Mouse (Mus musculus) urinary bladder, adult 2 months (tissue): Measurements from ENCODE around the gene Wwox. TPM values are rescaled to one million over a fixed set of nuclear protein-coding genes. Genes with fewer than 3 reads are reported as not detected.

Experiments
- DNase-seq: peaks from one replicate; pipeline ENCODE4 v3.0.0; 2022; ENCODE audit warnings: low spot score
- polyA plus RNA-seq: library from polyadenylated mRNA; depleted of rRNA; stranded (reverse); fragments of >200 nt; gene quantifications from 2 replicates; pipeline ENCODE4 v1.2.3, GENCODE M21; 2012

Gene Wwox
- polyA plus RNA-seq, 1 experiment = 7.9 TPM

DNA sequence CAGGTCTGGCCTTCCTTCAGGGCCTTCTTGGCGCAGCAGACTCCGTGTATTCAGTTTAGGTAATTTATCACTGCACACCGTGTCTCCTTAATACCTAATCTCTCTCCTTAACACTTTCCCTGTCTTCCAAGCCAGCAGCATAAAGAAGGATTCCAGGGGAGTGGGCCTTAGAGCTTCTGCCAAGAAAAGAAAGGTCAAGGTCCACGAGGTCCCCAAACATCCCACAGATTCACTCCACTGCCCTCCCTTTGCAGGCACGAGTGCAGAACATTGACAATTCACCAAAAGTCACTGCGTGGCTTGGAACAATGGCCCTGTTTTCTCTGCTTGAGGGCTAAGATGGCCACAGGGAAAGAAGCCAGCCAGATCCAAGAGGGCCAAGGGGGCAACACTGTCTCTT lies 96.7 kb downstream of the Wwox start:
- no peak for DNase-seq

- DNase-seq = no peak
Observed at GRCm38 (mm10) chr8:114541132-114541531, 101.7 kb downstream of the Wwox start.

GRCm38 (mm10) chr8:114548360-114548759 lies 108.9 kb downstream of the Wwox start:
- no peak for DNase-seq

GRCm38 (mm10) chr8:114548837-114549236 lies 109.4 kb downstream of the Wwox start:
- DNase-seq = no peak

DNA sequence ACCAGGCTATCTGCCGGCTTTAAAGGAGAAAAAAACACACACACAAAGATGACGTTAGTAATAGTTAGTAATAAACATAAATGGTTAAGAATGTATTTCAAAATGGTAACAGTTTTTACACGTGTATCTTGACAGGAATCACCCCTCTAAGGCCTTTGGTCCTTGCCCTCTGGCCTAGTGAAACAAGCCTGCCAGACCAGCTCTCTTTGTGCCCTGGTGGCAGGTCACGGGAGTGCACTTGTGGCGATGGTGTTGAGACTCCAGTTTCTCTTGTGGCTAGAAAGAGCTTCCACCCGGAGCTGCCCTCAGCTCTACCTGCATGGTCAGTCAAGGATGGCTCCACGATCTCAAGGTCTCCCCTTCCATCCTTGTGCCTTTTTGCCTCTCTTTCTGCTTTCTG lies 110.6 kb downstream of the Wwox start:
- DNase-seq = no peak

DNA sequence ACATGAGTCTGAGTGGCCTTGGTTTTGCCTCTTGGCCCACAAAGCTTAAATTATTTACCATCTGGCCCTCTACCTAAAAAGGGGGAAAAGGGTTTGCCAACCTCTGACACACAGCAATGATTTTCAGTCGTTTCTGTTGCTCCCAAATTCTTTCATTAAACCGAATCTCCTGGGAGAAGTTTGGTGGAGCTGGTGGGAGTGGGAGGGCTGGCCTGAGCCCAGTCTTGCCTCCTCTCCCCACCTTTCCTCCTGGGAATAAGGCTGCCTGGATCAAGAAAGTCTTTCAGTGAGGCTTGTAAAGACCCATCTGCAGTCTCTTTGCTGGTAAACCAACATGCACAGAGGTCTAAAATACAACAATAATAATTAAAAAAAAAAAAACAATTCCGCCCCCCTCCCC lies 113.2 kb downstream of the Wwox start:
- no peak for DNase-seq

DNA sequence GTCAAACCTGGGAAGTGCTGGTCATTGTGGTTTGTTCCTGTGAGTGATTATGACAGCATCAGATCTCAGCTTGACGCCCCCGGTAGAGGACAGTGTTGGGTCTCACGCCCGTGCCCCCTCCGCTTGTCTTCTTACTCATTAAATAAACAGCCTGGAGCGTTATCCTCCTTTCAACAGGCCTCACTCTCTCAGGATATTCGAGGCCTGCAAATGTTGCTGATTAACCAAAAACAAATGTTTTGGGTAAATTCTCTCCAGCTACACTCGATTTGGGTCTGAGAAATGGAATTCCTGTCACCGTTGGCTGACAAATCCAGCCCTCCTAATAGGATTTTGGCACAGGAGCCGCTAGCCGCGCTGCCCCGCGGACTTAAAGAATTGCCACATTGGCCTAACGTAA lies 115.5 kb downstream of the Wwox start:
- DNase-seq = no peak

- no peak for DNase-seq
Observed at GRCm38 (mm10) chr8:114555491-114556202, 116.2 kb downstream of the Wwox start.

- DNase-seq = no peak
Observed at GRCm38 (mm10) chr8:114561191-114561590, 121.7 kb downstream of the Wwox start.

DNA sequence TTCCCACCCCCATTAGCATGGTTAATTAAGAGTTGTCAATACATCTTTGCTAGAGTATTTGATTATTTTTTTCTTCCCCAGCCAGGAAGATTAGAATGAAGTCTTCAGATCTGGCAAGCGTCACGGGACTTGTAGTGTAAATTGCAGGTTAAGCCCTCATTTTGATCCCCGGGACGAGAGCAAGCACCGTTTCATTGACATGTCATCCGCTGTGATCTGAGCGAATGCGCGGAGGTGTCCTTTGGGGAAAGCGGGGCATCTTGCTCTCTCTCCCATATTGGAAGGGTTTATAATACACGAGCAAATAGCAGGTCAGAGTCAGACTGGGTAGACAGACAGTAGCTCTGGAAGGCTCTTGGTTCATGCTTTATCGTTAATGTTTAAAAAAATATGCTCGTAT lies 123.0 kb downstream of the Wwox start:
- no peak for DNase-seq

GRCm38 (mm10) chr8:114563361-114563760 lies 123.9 kb downstream of the Wwox start:
- DNase-seq = no peak

DNA sequence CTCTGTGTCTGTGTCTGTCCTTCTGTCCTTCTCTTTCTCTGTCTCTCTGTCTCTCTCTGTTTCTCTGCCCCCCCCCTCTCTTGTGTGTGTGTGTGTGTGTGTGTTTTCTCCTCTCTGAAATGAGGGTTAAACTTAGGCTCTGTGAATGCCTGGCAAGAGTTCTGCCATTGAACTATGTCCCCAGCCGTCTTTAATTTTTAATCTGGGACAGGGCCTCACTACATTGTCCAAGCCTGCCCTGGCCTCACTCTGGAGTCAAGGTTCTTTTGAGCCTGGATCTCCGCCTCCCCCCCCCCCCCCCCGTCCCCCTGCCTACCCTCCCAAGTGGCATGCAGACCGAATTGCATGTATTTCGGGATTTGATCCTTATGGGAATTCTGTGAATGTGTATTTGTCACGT lies 124.6 kb downstream of the Wwox start:
- no peak for DNase-seq

GRCm38 (mm10) chr8:114568531-114569166 lies 129.2 kb downstream of the Wwox start:
- no peak for DNase-seq

DNA sequence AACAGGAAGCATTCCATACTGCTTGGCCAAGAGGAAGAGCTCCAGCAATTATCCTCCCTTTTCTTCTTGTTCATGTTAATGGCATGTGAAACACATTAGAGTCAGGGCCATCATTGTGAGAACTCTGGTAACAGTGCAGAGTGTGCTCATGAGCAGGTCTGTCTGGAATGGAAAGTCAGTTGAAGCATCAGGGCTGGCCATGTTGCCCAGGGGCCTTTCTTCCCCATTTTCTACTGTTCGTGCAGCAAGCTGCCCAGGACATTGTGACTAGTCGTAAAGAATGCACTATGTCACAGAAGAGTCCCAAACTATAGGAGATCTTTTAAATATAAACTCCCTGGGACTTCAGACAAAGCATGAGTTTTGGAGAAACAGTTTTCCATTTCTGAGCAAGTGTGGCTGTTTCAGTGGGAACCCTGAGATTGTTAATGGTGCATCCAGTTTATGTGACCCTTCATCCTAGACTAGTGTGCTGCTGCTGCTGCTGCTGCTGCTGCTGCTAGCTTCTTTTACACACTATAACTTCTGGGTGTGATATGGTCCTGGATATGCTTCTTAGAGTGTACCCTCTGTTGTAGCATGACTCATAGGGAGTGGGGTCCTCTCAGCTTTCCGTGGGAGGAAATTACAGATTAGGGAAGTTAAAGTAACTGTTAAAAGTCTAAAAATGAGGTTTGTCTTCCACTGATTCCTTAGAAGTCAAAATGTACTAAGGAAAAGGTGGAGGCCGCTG lies 133.7 kb downstream of the Wwox start:
- DNase-seq = no peak

DNA sequence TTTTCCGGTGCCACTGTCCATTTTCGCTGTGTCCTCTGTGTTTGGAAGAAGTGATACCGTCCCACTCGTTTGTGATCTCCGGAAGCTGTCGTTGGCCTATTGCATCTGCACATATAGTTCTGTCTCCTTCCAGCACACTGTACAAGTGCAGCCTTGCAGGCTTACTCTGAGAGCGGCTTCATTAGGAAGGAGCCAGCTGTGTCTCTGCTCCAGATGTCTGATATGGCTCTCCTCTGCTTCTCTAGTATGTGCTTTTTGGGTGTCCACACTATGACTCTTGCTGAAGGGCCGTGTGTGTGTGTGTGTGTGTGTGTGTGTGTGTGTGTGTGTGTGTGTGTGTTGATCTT lies 134.3 kb downstream of the Wwox start:
- DNase-seq = no peak

DNA sequence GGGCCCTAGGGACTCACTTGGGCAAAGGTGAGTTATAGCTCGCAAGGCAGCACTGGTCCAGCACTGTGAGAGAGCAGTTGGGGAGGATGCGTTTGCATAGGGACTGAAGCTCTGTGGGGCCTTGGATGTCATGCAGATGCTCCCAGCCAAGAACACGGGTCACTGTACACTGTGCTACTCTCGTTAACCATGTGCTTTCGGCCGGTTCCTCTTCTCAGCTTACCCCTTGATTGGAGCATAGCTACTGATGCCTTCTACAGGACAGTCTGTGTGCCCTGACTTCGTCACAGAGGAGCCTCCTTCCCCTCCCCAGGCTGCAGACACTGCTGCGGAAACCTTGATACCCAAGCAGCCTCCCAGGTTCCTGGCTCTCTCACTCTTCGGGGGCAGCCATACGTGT lies 139.8 kb downstream of the Wwox start:
- DNase-seq = no peak

GRCm38 (mm10) chr8:114580684-114581083 lies 141.2 kb downstream of the Wwox start:
- no peak for DNase-seq

DNA sequence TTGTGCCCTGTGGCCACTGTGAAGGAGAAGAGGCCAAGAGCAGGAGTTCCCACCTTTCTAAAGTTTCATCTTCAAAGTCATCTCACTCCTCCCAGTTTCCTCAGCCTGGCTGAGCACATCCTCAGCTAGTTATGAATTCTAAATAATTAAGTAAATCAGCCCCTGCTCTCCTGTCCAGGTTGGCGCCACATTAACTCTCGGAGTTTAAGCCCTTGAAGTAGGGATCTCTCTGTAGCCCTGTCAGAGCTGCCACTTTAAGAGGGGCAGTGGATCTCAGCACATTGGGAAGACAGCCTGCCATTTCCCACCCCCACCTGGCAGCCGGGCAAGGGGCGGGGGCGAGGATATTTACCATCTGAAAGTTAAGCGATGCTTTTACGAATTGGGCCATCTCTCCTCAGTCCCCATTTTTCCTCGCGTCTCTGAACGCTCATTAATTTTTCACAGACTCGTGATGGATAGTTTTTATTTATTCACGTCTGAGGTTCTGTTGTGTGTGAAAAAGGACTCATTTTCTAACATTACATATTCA lies 150.9 kb downstream of the Wwox start:
- no peak for DNase-seq

DNA sequence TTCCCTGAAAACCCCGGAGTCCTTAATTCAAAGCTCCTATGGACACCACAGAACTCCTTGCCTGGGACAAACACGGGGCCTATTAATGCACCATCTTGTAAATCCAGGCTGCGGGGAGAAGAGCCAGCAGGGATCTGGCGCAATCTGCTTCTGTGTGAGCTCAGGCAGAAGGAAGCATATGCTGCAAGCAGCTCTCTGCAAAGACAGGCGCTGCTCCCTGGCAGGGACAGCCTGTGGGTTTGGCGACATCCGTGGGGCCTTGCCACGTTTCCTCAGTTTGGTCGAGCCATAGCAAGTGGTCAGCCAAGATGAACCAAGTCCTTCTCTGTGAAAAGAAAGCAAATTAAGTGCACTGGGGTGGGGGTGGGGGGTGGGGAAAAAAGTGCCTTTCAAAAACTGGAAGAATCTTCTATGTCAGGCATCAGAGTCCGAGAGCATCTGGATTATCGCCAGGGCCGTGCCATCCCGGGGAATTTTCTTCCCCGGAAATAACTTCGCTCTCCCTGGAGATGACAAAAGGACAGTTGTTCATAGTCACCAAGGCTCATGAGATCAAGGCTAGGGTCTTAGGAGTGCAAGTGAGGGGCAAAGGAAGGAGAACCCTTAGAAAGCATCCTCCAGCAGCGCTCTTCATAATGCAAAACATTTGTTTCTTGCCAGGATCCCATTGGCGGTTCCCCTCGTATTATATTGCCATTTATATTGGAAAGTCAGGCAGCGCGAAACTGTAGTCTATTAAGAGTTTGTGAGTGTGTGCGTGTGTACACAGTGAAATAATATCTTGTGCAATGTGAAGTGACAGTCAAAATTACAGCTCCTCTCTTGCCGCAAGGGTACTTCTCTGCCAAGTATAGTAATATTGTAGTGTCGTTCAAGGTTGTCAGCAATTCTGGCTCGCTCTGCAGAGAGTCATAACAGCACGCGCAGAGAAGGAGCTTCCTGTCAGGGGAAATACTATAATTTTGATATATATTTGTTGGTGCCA lies 152.1 kb downstream of the Wwox start:
- no peak for DNase-seq

- DNase-seq = no peak
Observed at GRCm38 (mm10) chr8:114593424-114594157, 154.1 kb downstream of the Wwox start.

- no peak for DNase-seq
Observed at GRCm38 (mm10) chr8:114594811-114595210, 155.4 kb downstream of the Wwox start.
